Mouse (Mus musculus) colon, adult 2 months (tissue): ENCODE measurements around the gene Pih1d3. TPM values are rescaled to one million over a fixed set of nuclear protein-coding genes. Genes with fewer than 3 reads are reported as not detected.

Experiments used
- polyA plus RNA-seq: library from polyadenylated mRNA; depleted of rRNA; stranded (reverse); fragments of >200 nt; gene quantifications from 2 replicates; pipeline ENCODE4 v1.2.3, GENCODE M21; 2012; rRNA removed

Gene Pih1d3
- polyA plus RNA-seq = not detected in 2 replicates

DNA sequence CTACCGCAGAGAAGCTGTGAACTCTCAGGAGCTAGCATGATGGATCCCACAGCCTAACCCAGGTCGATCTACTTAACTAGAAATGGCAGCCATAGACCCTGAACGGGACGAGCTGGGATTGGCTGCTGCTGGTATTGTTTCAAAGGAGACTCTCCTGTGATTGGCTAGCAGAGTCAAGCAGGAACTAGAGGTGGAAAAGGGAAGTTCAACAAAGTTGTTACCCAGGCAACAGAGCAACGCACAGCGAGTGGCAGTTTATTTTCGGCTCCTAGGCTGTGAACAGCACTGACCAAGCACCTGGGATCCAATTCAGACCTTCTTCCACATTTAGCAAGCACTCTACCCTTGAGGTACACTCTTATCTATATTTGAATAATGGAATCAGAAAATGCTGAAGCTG lies at the start of gene Pih1d3, which contains the start of gene 4931428L18Rik:
Gene Pih1d3, plus strand, starts transcription at position 275 of the 400 bp plus-strand sequence.
Gene 4931428L18Rik, minus strand, starts transcription at position 121 of the 400 bp plus-strand sequence.

GRCm38 (mm10) chr1:31176101-31176500 lies 46.5 kb upstream of the Pih1d3 start, which contains the start of gene Lgsn:
TSS of gene Lgsn (plus strand) at chr1:31176401.

Other genes with a start within 250 kb of the Pih1d3 start
- not detected in 2 replicates for gene AC153137.1, start 244.9 kb upstream of the Pih1d3 start, polyA plus RNA-seq
- not detected in 2 replicates for gene Lgsn, start 46.4 kb upstream of the Pih1d3 start, polyA plus RNA-seq
- gene 4931428L18Rik, start 154 bp upstream of the Pih1d3 start, polyA plus RNA-seq = 0.10 TPM in 1 of 2 replicates, not detected in the other